In the genomic region with DNA sequence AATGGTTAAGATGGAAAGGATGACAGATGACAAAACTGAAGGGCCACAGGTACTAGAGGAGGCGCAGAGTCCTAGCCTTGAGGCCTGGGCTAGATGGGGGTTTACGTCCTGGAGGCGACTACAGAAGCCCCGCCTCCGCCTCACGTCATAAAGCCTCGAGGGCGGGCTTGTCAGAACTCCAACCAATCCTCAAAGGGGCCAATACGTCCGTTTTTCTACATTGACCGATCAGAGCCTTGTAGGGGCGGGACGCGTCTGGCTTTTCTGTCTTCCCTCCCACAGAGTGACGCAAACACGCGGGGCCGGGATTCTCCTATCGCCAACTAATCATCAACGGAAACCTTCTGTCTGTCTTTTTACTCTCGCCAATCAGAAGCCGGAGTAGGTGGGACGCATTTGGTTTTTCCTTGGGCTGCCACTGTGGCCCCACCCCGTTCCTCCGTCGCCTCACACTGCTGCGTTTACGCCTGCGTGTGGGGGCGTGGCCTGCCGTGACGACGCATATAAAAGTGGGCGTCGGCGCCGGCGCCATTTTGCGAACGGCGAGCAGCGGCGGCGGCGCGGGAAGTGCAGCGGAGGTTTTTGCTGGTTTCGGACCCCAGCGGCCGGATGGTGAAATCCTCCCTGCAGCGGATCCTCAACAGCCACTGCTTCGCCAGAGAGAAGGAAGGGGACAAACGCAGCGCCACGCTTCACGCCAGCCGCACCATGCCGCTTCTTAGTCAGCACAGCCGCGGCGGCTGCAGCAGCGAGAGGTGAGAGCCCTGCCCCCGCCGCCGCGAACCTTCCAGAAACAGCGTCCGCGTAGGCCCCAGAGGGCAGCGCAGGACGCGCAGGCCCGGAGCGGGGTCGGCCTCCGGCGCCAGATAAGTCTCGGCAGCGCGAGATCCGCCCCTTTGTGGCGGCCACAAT, we compare ENCODE assay signal across 8 mouse cellular contexts. TPM values are rescaled to one million over a fixed set of nuclear protein-coding genes. Genes with fewer than 3 reads are reported as not detected.
A peak's percentile ranks its signal among the peaks of the same experiment; 100 is the strongest.
DNase-seq lines count a peak whose midpoint lies in the region; ATAC-seq lines count a peak whose summit lies in the region.

Gene Oaz1 (plus strand): TSS at position 506 of the 912 bp plus-strand sequence.

- H3K27me3 ChIP-seq in hindbrain, embryonic 11.5 days (ENCODE audit: control insufficient read depth, insufficient read depth, low read length), result no peaks in the 10 kb centered on the region

- ATAC-seq in hindbrain, embryonic 11.5 days (ENCODE audit: low FRiP score), result peak; percentile 97

- H3K4me2 ChIP-seq in hindbrain, embryonic 11.5 days (replicated peaks; ENCODE audit: low read depth, low read length), result peak within 1 kb of the TSS; percentile 81

- under 1% methylated on average over 78 of the region's 82 CpGs for WGBS in hindbrain, embryonic 11.5 days

- peak within 1 kb of the TSS; percentile 88 for H3K4me3 ChIP-seq in hindbrain, embryonic 11.5 days (ENCODE audit: low read depth, low read length)

- H3K4me1 ChIP-seq in hindbrain, embryonic 11.5 days (replicated peaks; ENCODE audit: control insufficient read depth, insufficient read depth, low read length), result peaks cover 12% of the 10 kb centered on the region; the same call in 1 of the 2 replicates

- peak within 1 kb of the TSS; percentile 80 for H3K27ac ChIP-seq in hindbrain, embryonic 11.5 days (ENCODE audit: low read depth, low read length)

- no peaks in the 10 kb centered on the region for H3K9me3 ChIP-seq in hindbrain, embryonic 11.5 days (ENCODE audit: control insufficient read depth, low read length)

- peak; percentile 99 for DNase-seq in Muller cell, postnatal 12 days (ENCODE audit: inconsistent ontology term)
- DNase-seq in cerebellum, adult 9-11 months, result peak; percentile 100
- peak; percentile 100 for DNase-seq in frontal cortex, adult 2 months (ENCODE audit: extremely low spot score in 1 of 2, low spot score in 1 of 2)
- peak; percentile 99 for DNase-seq in hindbrain, embryonic 11.5 days (ENCODE audit: low spot score)
- peak; percentile 97 to 99 for DNase-seq in layer of hippocampus, postnatal 10 days (ENCODE audit: low spot score in 2 of 2)
- peak; percentile 100 for DNase-seq in lung, postnatal 10 days
- DNase-seq in ovary, postnatal 36 days (ENCODE audit: low spot score), result peak; percentile 96
- DNase-seq in thymus, postnatal 25 days, result peak; percentile 98

- H3K36me3 ChIP-seq in hindbrain, embryonic 11.5 days (ENCODE audit: control insufficient read depth, insufficient read depth, low read length), result no peaks in the 10 kb centered on the region

- H3K9ac ChIP-seq in hindbrain, embryonic 11.5 days (ENCODE audit: low read depth, low read length), result peak within 1 kb of the TSS; percentile 89

RNA-seq across cellular contexts. Expression of gene Oaz1, which starts in this region (rescaled TPM):
- 706 and 773 TPM in 2 replicates for polyA plus RNA-seq in frontal cortex, adult 2 months (2012; rRNA removed)
- 1,755 and 1,772 TPM in 2 replicates for polyA plus RNA-seq in hindbrain, embryonic 11.5 days (2014; fragmentation: Nextera tagmentation; extraction: Ambion mirVana)
- 100 to 1,000 TPM; 399 to 419 TPM for total RNA-seq in layer of hippocampus, postnatal 10 days (2021)

Comparison
In these comparisons a context has a peak if more than half of its experiments do, and no peak if none do; other contexts are left out.
1. Peak in every context shown above with its lines: DNase-seq, ATAC-seq, H3K4me3 ChIP-seq and H3K27ac ChIP-seq.